Mouse (Mus musculus) kidney, embryonic 14.5 days (tissue): ENCODE results near the gene Abr. TPM values are rescaled to one million over a fixed set of nuclear protein-coding genes. Genes with fewer than 3 reads are reported as not detected.
A peak's percentile ranks its signal among the peaks of the same experiment; 100 is the strongest.

ENCODE experiments used
- ATAC-seq: fragments of 200-750 bp; cut with Nextera tagmentation; 2 replicates; pipeline ENCODE4 v1.8.0; 2017; ENCODE audit warnings: moderate number of reproducible peaks, mild to moderate bottlenecking, moderate TSS enrichment, moderate library complexity; ENCODE audit not compliant: low FRiP score, low TSS enrichment
- H3K27ac ChIP-seq: fragments of 300-500 bp; sonication (generic); 2 replicates; pipeline ENCODE4 v1.5.1; 2014; ENCODE audit warnings: low read depth, mild to moderate bottlenecking, low read length, moderate library complexity, mixed read lengths
- H3K27me3 ChIP-seq: fragments of 300-500 bp; sonication (generic); 2 replicates; pipeline ENCODE4 v1.6.1; 2014; ENCODE audit warnings: mild to moderate bottlenecking, low read length; ENCODE audit not compliant: control insufficient read depth, insufficient read depth
- H3K36me3 ChIP-seq: fragments of 300-500 bp; sonication (generic); 2 replicates; pipeline ENCODE4 v1.6.1; 2014; ENCODE audit warnings: low read length, mixed read lengths; ENCODE audit not compliant: control insufficient read depth, insufficient read depth
- H3K4me1 ChIP-seq: fragments of 300-500 bp; sonication (generic); 2 replicates; pipeline ENCODE4 v1.6.1; 2014; ENCODE audit warnings: low read length, mixed read lengths; ENCODE audit not compliant: control insufficient read depth, insufficient read depth
- H3K4me2 ChIP-seq: fragments of 300-500 bp; sonication (generic); replicated peaks from 2 replicates; pipeline ENCODE4 v1.6.1; 2014; ENCODE audit warnings: low read depth, mild to moderate bottlenecking, low read length
- H3K4me3 ChIP-seq: fragments of 300-500 bp; sonication (generic); 2 replicates; pipeline ENCODE4 v1.5.1; 2014; ENCODE audit warnings: mild to moderate bottlenecking, low read length
- H3K9ac ChIP-seq: fragments of 300-500 bp; sonication (generic); 2 replicates; pipeline ENCODE4 v1.6.1; 2014; ENCODE audit warnings: low read depth, mild to moderate bottlenecking, low read length, moderate library complexity
- H3K9me3 ChIP-seq: fragments of 300-500 bp; sonication (generic); 2 replicates; pipeline ENCODE4 v1.6.1; 2016; ENCODE audit warnings: low read length; ENCODE audit not compliant: control insufficient read depth
- WGBS: fragments of 180-500 bp; shearing (Covaris S2); extraction: QIAGEN DNeasy Blood & Tissue Kit; methylation state at CpG from one replicate; pipeline ENCODE4 v1.1.7; 2014; 5-methylcytosine and 5-hydroxymethylcytosine counted together
- polyA plus RNA-seq: library from polyadenylated mRNA; unstranded; fragments of >200 nt; fragmentation: Nextera tagmentation; extraction: Ambion mirVana; gene quantifications from 2 replicates; pipeline ENCODE4 v1.2.1, GENCODE M21; 2014

Gene Abr
- polyA plus RNA-seq, 1 experiment from 2014 or later = 57.7 TPM

DNA sequence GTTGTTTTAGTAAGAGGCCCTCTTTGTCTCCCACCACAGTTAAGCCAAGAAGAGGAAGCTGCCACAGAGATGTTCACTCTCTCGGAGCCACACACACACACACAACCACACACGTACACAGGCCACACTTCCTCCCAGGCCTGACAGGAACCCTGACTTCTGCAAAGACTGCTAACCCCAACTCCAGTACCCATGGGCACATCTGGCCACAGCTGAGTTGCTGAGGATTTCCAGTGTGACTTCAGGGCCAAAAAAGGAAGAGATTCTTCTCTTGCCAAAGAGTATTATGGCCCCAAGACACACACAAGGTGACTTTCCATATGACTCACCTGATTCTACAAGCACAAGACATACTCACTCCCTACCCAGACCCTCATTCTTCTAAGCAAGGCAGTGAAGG is 34.1 kb downstream of the Abr start:
- no peak overlapping the region for H3K4me2 ChIP-seq
- no peaks in the 10 kb centered on the region for H3K27me3 ChIP-seq
- no peak for ATAC-seq
- 79% methylated on average over 2 of the region's 2 CpGs for WGBS
- H3K9me3 ChIP-seq = no peaks in the 10 kb centered on the region
- no peaks in the 10 kb centered on the region for H3K36me3 ChIP-seq
- H3K9ac ChIP-seq = no peak overlapping the region
- peaks cover 16% of the 10 kb centered on the region for H3K4me1 ChIP-seq
- H3K27ac ChIP-seq = peak overlapping the region; percentile 60; the same call in 1 of the 2 replicates
- H3K4me3 ChIP-seq = no peak overlapping the region

DNA sequence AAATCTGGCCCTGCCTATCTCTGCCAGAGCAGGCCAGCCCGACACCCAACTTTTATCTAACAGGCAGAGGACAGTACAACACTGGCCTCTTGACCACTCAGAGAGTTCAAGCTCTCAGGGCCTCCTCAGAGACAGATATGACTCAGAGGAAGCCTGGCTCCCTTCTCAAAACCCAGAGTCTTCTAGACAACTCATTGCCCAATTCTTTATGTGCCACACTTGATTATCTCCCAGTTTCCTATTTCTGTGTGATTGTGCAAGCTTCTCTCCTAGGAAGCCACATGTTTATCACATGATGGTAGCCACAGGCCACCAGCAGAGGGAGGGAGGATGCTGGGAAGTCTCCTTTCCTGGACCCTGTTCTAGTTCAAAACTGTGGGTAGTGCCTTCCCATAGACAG is 34.8 kb downstream of the Abr start:
- Histone ChIP-seq H3K27ac (peak overlapping the region; percentile 60), H3K4me2 (no peak overlapping the region), H3K4me3 (no peak overlapping the region), H3K27me3 (no peaks in the 10 kb centered on the region), H3K9ac (no peak overlapping the region), H3K36me3 (no peaks in the 10 kb centered on the region), H3K4me1 (peaks cover 14% of the 10 kb centered on the region; the same call in 1 of the 2 replicates), H3K9me3 (no peaks in the 10 kb centered on the region)
- 88% methylated on average over 1 of the region's 1 CpGs for WGBS
- ATAC-seq = no peak

- no peaks in the 10 kb centered on the region for H3K36me3 ChIP-seq
- H3K27ac ChIP-seq = peak overlapping the region; percentile 60
- H3K27me3 ChIP-seq = no peaks in the 10 kb centered on the region
- WGBS = 7% methylated on average over 3 of the region's 3 CpGs
- ATAC-seq = peak; percentile 94
- peaks cover 14% of the 10 kb centered on the region; the same call in 1 of the 2 replicates for H3K4me1 ChIP-seq
- H3K9me3 ChIP-seq = no peaks in the 10 kb centered on the region
- no peak overlapping the region for H3K4me2 ChIP-seq
- H3K4me3 ChIP-seq = no peak overlapping the region
- no peak overlapping the region for H3K9ac ChIP-seq
Measured at GRCm38 (mm10) chr11:76586119-76586518, 36.0 kb downstream of the Abr start.

GRCm38 (mm10) chr11:76577588-76578257 is 44.4 kb downstream of the Abr start:
- Histone ChIP-seq H3K4me3 (no peak overlapping the region), H3K9ac (no peak overlapping the region), H3K4me1 (peaks cover 2% of the 10 kb centered on the region; the same call in 1 of the 2 replicates), H3K9me3 (no peaks in the 10 kb centered on the region), H3K27me3 (no peaks in the 10 kb centered on the region), H3K4me2 (no peak overlapping the region), H3K36me3 (no peaks in the 10 kb centered on the region), H3K27ac (0 out of 2 replicates have a peak overlapping the region, but pooled peaks have one; percentile 37)
- peak; percentile 58; the same call in 1 of the 2 replicates for ATAC-seq
- WGBS = 38% methylated on average over 12 of the region's 12 CpGs

DNA sequence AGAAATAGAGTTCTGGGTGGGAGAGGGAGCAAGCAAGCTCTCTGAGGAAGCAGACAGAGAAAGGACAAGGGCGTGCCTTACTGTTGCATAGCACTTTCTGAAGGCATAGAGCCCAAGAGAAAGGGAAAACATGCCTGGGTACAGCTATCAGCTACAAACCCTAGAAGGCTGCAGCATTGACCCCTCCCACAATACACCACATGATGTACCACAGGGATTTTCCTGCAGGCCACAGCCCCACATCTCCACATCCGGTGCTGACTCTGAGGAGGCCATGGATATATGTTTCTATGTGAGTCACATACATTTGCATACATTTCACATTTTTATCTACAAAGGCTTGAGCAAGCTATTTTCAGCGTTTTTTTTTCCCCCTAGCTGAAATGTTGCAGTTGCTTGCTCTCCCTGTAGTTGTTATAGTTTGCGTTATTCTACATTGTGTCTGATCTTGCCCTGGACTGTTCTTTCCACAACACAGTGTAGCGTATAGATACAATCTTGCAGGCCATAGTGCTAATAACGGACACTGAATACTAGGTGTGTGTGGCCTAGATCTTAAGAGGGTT is 49.2 kb downstream of the Abr start:
- Histone ChIP-seq H3K27ac (no peak overlapping the region), H3K9me3 (no peaks in the 10 kb centered on the region), H3K4me3 (no peak overlapping the region), H3K4me2 (no peak overlapping the region), H3K27me3 (no peaks in the 10 kb centered on the region), H3K4me1 (peaks cover 32% of the 10 kb centered on the region), H3K36me3 (no peaks in the 10 kb centered on the region), H3K9ac (no peak overlapping the region)
- 76% methylated on average over 6 of the region's 6 CpGs for WGBS
- ATAC-seq = no peak

GRCm38 (mm10) chr11:76571613-76571929 is 50.5 kb downstream of the Abr start:
- peak overlapping the region; percentile 72 for H3K9ac ChIP-seq
- no peak overlapping the region for H3K27ac ChIP-seq
- peak overlapping the region; percentile 61 for H3K4me3 ChIP-seq
- 6% methylated on average over 9 of the region's 9 CpGs for WGBS
- H3K4me2 ChIP-seq = peak overlapping the region; percentile 66
- H3K27me3 ChIP-seq = no peaks in the 10 kb centered on the region
- no peak; the same call in 1 of the 2 replicates for ATAC-seq
- no peaks in the 10 kb centered on the region for H3K36me3 ChIP-seq
- no peaks in the 10 kb centered on the region for H3K9me3 ChIP-seq
- peaks cover 32% of the 10 kb centered on the region for H3K4me1 ChIP-seq

- peak; percentile 85 for ATAC-seq
- H3K9ac ChIP-seq = peak overlapping the region; percentile 72
- H3K4me3 ChIP-seq = peak overlapping the region; percentile 61
- no peaks in the 10 kb centered on the region for H3K27me3 ChIP-seq
- peaks cover 32% of the 10 kb centered on the region for H3K4me1 ChIP-seq
- H3K4me2 ChIP-seq = peak overlapping the region; percentile 66
- no peaks in the 10 kb centered on the region for H3K36me3 ChIP-seq
- no peaks in the 10 kb centered on the region for H3K9me3 ChIP-seq
- under 1% methylated on average over 64 of the region's 66 CpGs for WGBS
- peak overlapping the region; percentile 78; the same call in 1 of the 2 replicates for H3K27ac ChIP-seq
Measured at GRCm38 (mm10) chr11:76570741-76571612, 51.1 kb downstream of the Abr start.

GRCm38 (mm10) chr11:76570201-76570731 is 51.8 kb downstream of the Abr start:
- 9% methylated on average over 10 of the region's 10 CpGs for WGBS
- Histone ChIP-seq H3K9ac (peak overlapping the region; percentile 72), H3K36me3 (no peaks in the 10 kb centered on the region), H3K9me3 (no peaks in the 10 kb centered on the region), H3K4me1 (peaks cover 32% of the 10 kb centered on the region), H3K27me3 (no peaks in the 10 kb centered on the region), H3K27ac (no peak overlapping the region), H3K4me2 (peak overlapping the region; percentile 66), H3K4me3 (peak overlapping the region; percentile 61)
- no peak for ATAC-seq
